11 mouse cellular contexts compared by ENCODE assay signal in genomic region chr14:93067411-93068336, GRCm38 (mm10).
DNase-seq lines count a peak whose midpoint lies in the region; ATAC-seq lines count a peak whose summit lies in the region.
"Had no signal": no experiment of that assay in that cellular context is flagged by ENCODE, and none has a peak within 500 bp of the region (broad histone marks: within the 10 kb centered on the region; RNA-seq: fewer than 3 reads in every experiment).

No protein-coding gene starts in this region.

- DNase-seq in lung, postnatal 25 days (ENCODE audit: low spot score) = no peak
- peak; percentile 22 to 64 for DNase-seq in cerebellum, postnatal 36 days
- DNase-seq in retina, postnatal 1 day = peak; percentile 47
- no peak for DNase-seq in ovary, postnatal 14 days (ENCODE audit: low spot score)
- DNase-seq in B cell, adult 2 months = no peak
- DNase-seq: heart, adult 2 months; kidney, adult 9 months; right cerebral cortex, postnatal 4 days; thymus, postnatal 14 days had no signal

- H3K36me3 ChIP-seq in lung, embryonic 15.5 days = no peaks in the 10 kb centered on the region
- no peaks in the 10 kb centered on the region for H3K36me3 ChIP-seq in hindbrain, embryonic 15.5 days

- H3K9me3 ChIP-seq in lung, embryonic 15.5 days = no peaks in the 10 kb centered on the region
- H3K9me3 ChIP-seq in hindbrain, embryonic 15.5 days = no peaks in the 10 kb centered on the region

- no peak overlapping the region for H3K4me2 ChIP-seq in lung, embryonic 15.5 days
- peak overlapping the region; percentile 9 for H3K4me2 ChIP-seq in hindbrain, embryonic 15.5 days

- no peak overlapping the region for H3K9ac ChIP-seq in lung, embryonic 15.5 days
- no peak overlapping the region for H3K9ac ChIP-seq in hindbrain, embryonic 15.5 days

- no peaks in the 10 kb centered on the region for H3K27me3 ChIP-seq in lung, embryonic 15.5 days
- no peaks in the 10 kb centered on the region for H3K27me3 ChIP-seq in hindbrain, embryonic 15.5 days

- peak; percentile 89 for ATAC-seq in lung, embryonic 15.5 days (ENCODE audit: borderline replicate concordance, extremely low read depth, low FRiP score, low TSS enrichment)
- peak; percentile 85 for ATAC-seq in hindbrain, embryonic 15.5 days (ENCODE audit: low FRiP score, low read depth)

- 30% methylated on average over 5 of the region's 5 CpGs for WGBS in lung, embryonic 15.5 days
- WGBS in hindbrain, embryonic 15.5 days = 22% methylated on average over 5 of the region's 5 CpGs

- H3K4me3 ChIP-seq in lung, embryonic 15.5 days = no peak overlapping the region
- H3K4me3 ChIP-seq in hindbrain, embryonic 15.5 days = no peak overlapping the region
- H3K4me3 ChIP-seq: heart, adult 2 months had no signal

- peak overlapping the region; percentile 31; the same call in 1 of the 2 replicates for H3K27ac ChIP-seq in lung, embryonic 15.5 days
- H3K27ac ChIP-seq in hindbrain, embryonic 15.5 days (replicated peaks) = peak overlapping the region; percentile 2
- H3K27ac ChIP-seq: heart, adult 2 months had no signal

- peaks cover 22% of the 10 kb centered on the region for H3K4me1 ChIP-seq in lung, embryonic 15.5 days
- peaks cover 17% of the 10 kb centered on the region for H3K4me1 ChIP-seq in hindbrain, embryonic 15.5 days (replicated peaks)

Comparison
In these comparisons a context has a peak if more than half of its experiments do, and no peak if none do; other contexts are left out.
1. DNase-seq: peak in cerebellum, postnatal 36 days (2 of 2) and retina, postnatal 1 day (single experiment); none in lung, postnatal 25 days (single experiment), ovary, postnatal 14 days (single experiment) and B cell, adult 2 months (0 of 2).